Mouse (Mus musculus): Measurements from ENCODE around the gene Slc6a13.

Gene Slc6a13

GRCm38 (mm10) chr6:121376159-121376558, 76.1 kb downstream of the Slc6a13 start:
- DNase-seq (ENCODE audit: low read depth, low spot score) = no peak

GRCm38 (mm10) chr6:121378256-121378655, 78.2 kb downstream of the Slc6a13 start:
- no peak for DNase-seq (ENCODE audit: low read depth, low spot score)

- no peak for DNase-seq (ENCODE audit: low read depth, low spot score)
Measured at GRCm38 (mm10) chr6:121380576-121380975, 80.5 kb downstream of the Slc6a13 start.

DNA sequence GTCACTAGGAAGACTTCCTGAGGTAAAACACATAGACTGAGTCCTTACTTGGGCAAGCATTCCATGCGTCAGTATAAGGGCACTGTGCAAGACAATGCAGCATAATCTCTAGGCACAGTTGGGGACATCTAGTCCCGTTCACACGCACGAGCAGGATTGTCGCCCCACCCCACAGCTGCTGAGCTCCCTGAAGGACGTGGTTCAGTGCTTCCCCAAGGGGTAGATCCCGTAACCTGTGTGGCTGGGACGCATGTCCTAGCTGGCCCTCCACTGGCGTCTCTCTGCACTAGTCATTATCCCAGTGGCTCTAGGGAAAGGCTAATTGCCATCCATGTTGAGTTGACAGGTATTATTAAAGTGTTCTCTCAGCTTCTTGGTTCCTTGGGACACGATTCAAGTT, 82.0 kb downstream of the Slc6a13 start:
- no peak for DNase-seq (ENCODE audit: low read depth, low spot score)

- DNase-seq (ENCODE audit: low read depth, low spot score) = no peak
Measured at GRCm38 (mm10) chr6:121385397-121385796, 85.4 kb downstream of the Slc6a13 start.
